Mouse (Mus musculus): ENCODE data around the gene Shf. TPM values are rescaled to one million over a fixed set of nuclear protein-coding genes. Genes with fewer than 3 reads are reported as not detected.

Gene Shf
- total and polyA plus RNA-seq, 2 experiments, result 6.6 to 14.0 TPM

GRCm38 (mm10) chr2:122362622-122363523 lies 6.1 kb downstream of the Shf start:
- no peaks in the 10 kb centered on the region for H3K36me3 ChIP-seq (ENCODE audit: control insufficient read depth, insufficient read depth, low read length)
- H3K4me3 ChIP-seq (ENCODE audit: insufficient read depth, low read depth, low read length), result no peak overlapping the region
- DNase-seq (ENCODE audit: extremely low read depth, low read depth, low spot score), result no peak
- H3K27ac ChIP-seq (replicated peaks; ENCODE audit: insufficient read depth, low read depth, low read length), result no peak overlapping the region
- no peaks in the 10 kb centered on the region for H3K27me3 ChIP-seq (ENCODE audit: control insufficient read depth, insufficient read depth, low read length)
- H3K9ac ChIP-seq (ENCODE audit: low read depth, low read length), result no peak overlapping the region
- 97% methylated on average over 13 of the region's 13 CpGs for WGBS
- H3K4me1 ChIP-seq (ENCODE audit: control insufficient read depth, insufficient read depth, low read length), result peaks cover 3% of the 10 kb centered on the region
- H3K79me2 ChIP-seq (ENCODE audit: control insufficient read depth, insufficient read depth, low read length), result peaks cover 3% of the 10 kb centered on the region; the same call in 1 of the 2 replicates
- TF ChIP-seq POLR2A (IDR thresholded peaks at IDR 0.05; ENCODE audit: extremely low read depth, insufficient read depth, low read length) (no peak), CTCF (IDR thresholded peaks at IDR 0.05; ENCODE audit: low read depth, low read length) (peak; percentile 22; the same call in 1 of the 2 replicates)

DNA sequence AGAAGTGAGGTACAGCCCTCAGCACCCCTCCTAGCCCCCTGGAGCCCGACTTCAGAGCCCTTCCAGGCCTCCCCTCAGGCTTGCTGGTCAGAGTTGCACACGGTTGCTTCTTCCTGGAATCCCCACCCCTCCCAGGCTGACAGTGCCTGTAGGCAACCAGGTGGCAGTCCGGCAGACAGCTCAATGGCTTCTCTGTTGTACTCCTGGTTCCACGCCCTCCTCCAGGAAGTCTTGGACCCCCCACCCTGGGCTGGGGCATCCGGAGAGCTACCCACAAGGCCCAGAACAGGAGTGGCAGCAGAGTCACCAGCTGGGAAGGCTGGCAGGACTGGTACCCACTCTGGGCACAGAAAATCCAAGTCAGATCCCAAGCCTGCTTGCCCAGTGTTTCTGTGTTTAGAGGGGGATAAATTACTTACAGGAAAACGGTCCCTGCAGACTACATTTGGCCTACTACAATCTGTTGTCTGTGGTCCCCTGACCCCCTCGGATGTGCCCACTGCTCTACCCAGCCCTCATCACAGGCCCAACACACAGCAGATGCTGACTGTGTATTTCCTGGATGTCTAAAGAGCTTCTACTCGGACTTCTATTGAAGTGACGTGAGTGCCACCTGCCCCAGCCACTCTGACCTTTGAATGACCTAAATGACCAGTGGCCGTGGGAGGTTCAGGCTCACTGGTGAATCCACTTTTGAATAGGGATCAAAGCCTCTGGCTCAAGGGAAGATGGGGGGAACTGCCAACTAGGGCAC lies 6.9 kb downstream of the Shf start:
- Histone ChIP-seq H3K27me3 (ENCODE audit: control insufficient read depth, insufficient read depth, low read length) (no peaks in the 10 kb centered on the region), H3K4me1 (ENCODE audit: control insufficient read depth, insufficient read depth, low read length) (peaks cover under 1% of the 10 kb centered on the region; the same call in 1 of the 2 replicates), H3K27ac (replicated peaks; ENCODE audit: insufficient read depth, low read depth, low read length) (no peak overlapping the region), H3K36me3 (ENCODE audit: control insufficient read depth, insufficient read depth, low read length) (no peaks in the 10 kb centered on the region; the same call in 1 of the 2 replicates), H3K9ac (ENCODE audit: low read depth, low read length) (no peak overlapping the region), H3K79me2 (ENCODE audit: control insufficient read depth, insufficient read depth, low read length) (peaks cover under 1% of the 10 kb centered on the region; the same call in 1 of the 2 replicates), H3K4me3 (ENCODE audit: insufficient read depth, low read depth, low read length) (no peak overlapping the region)
- TF ChIP-seq POLR2A (IDR thresholded peaks at IDR 0.05; ENCODE audit: extremely low read depth, insufficient read depth, low read length) (no peak), CTCF (IDR thresholded peaks at IDR 0.05; ENCODE audit: low read depth, low read length) (no peak)
- WGBS, result 73% methylated on average over 10 of the region's 10 CpGs
- DNase-seq (ENCODE audit: extremely low read depth, low read depth, low spot score), result no peak

DNA sequence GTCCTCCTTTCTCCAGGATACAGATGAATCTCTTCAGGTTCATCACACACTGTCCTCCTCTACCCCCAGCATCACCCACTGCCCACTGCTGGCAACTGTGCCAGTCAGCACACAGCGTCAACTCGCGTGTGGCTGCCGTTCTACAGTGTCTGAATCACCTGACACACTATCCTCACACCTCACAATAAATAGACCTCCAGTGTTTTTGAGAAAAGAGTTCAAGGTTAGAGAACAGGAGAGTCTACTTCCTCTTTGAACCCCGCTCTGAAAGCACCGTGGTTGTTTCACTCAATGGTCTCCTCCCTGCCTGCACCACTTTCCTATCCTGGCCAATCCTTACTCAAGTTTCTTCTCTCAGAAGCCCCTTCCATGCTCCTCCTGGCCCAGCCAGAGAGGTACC lies 7.8 kb downstream of the Shf start:
- Histone ChIP-seq H3K36me3 (ENCODE audit: control insufficient read depth, insufficient read depth, low read length) (no peaks in the 10 kb centered on the region; the same call in 1 of the 2 replicates), H3K79me2 (ENCODE audit: control insufficient read depth, insufficient read depth, low read length) (no peaks in the 10 kb centered on the region; the same call in 1 of the 2 replicates), H3K4me3 (ENCODE audit: insufficient read depth, low read depth, low read length) (no peak overlapping the region), H3K27ac (replicated peaks; ENCODE audit: insufficient read depth, low read depth, low read length) (no peak overlapping the region), H3K9ac (ENCODE audit: low read depth, low read length) (no peak overlapping the region), H3K27me3 (ENCODE audit: control insufficient read depth, insufficient read depth, low read length) (no peaks in the 10 kb centered on the region), H3K4me1 (ENCODE audit: control insufficient read depth, insufficient read depth, low read length) (no peaks in the 10 kb centered on the region)
- 82% methylated on average over 6 of the region's 6 CpGs for WGBS
- TF ChIP-seq POLR2A (IDR thresholded peaks at IDR 0.05; ENCODE audit: extremely low read depth, insufficient read depth, low read length) (no peak), CTCF (IDR thresholded peaks at IDR 0.05; ENCODE audit: low read depth, low read length) (no peak)
- no peak for DNase-seq (ENCODE audit: extremely low read depth, low read depth, low spot score)

GRCm38 (mm10) chr2:122360310-122360709 lies 8.7 kb downstream of the Shf start:
- TF ChIP-seq CTCF (IDR thresholded peaks at IDR 0.05; ENCODE audit: low read depth, low read length), result no peak
- no peak for TF ChIP-seq POLR2A (IDR thresholded peaks at IDR 0.05; ENCODE audit: extremely low read depth, insufficient read depth, low read length)
- H3K9ac ChIP-seq (ENCODE audit: low read depth, low read length), result no peak overlapping the region
- DNase-seq (ENCODE audit: extremely low read depth, low read depth, low spot score), result no peak
- no peak overlapping the region for H3K4me3 ChIP-seq (ENCODE audit: insufficient read depth, low read depth, low read length)
- H3K36me3 ChIP-seq (ENCODE audit: control insufficient read depth, insufficient read depth, low read length), result no peaks in the 10 kb centered on the region; the same call in 1 of the 2 replicates
- H3K79me2 ChIP-seq (ENCODE audit: control insufficient read depth, insufficient read depth, low read length), result no peaks in the 10 kb centered on the region; the same call in 1 of the 2 replicates
- H3K27ac ChIP-seq (replicated peaks; ENCODE audit: insufficient read depth, low read depth, low read length), result no peak overlapping the region
- no peaks in the 10 kb centered on the region for H3K4me1 ChIP-seq (ENCODE audit: control insufficient read depth, insufficient read depth, low read length)
- 94% methylated on average over 6 of the region's 6 CpGs for WGBS
- no peaks in the 10 kb centered on the region for H3K27me3 ChIP-seq (ENCODE audit: control insufficient read depth, insufficient read depth, low read length)

GRCm38 (mm10) chr2:122356187-122356586 lies 12.8 kb downstream of the Shf start:
- no peak for DNase-seq (ENCODE audit: extremely low read depth, low read depth, low spot score)
- Histone ChIP-seq H3K9ac (ENCODE audit: low read depth, low read length) (no peak overlapping the region), H3K36me3 (ENCODE audit: control insufficient read depth, insufficient read depth, low read length) (no peaks in the 10 kb centered on the region; the same call in 1 of the 2 replicates), H3K4me1 (ENCODE audit: control insufficient read depth, insufficient read depth, low read length) (no peaks in the 10 kb centered on the region), H3K79me2 (ENCODE audit: control insufficient read depth, insufficient read depth, low read length) (no peaks in the 10 kb centered on the region), H3K4me3 (ENCODE audit: insufficient read depth, low read depth, low read length) (no peak overlapping the region), H3K27ac (replicated peaks; ENCODE audit: insufficient read depth, low read depth, low read length) (no peak overlapping the region), H3K27me3 (ENCODE audit: control insufficient read depth, insufficient read depth, low read length) (no peaks in the 10 kb centered on the region)
- WGBS, result 56% methylated on average over 3 of the region's 3 CpGs
- no peak for TF ChIP-seq POLR2A (IDR thresholded peaks at IDR 0.05; ENCODE audit: extremely low read depth, insufficient read depth, low read length)
- TF ChIP-seq CTCF (IDR thresholded peaks at IDR 0.05; ENCODE audit: low read depth, low read length), result no peak
